Mouse (Mus musculus): ENCODE results near the gene Hist1h2ah.

The Hist1h2ah gene

GRCm38 (mm10) chr13:22039951-22040463, 4.6 kb upstream of the Hist1h2ah start:
- no peak for DNase-seq (ENCODE audit: inconsistent ontology term)

- DNase-seq (ENCODE audit: inconsistent ontology term), result no peak
Measured at GRCm38 (mm10) chr13:22039364-22039763, 4.0 kb upstream of the Hist1h2ah start.

- DNase-seq (ENCODE audit: inconsistent ontology term), result no peak
Measured at GRCm38 (mm10) chr13:22037415-22037814, 2.0 kb upstream of the Hist1h2ah start.

GRCm38 (mm10) chr13:22036986-22037385, 1.6 kb upstream of the Hist1h2ah start:
- no peak for DNase-seq (ENCODE audit: inconsistent ontology term)

GRCm38 (mm10) chr13:22036149-22036956, 985 bp upstream of the Hist1h2ah start:
- no peak for DNase-seq (ENCODE audit: inconsistent ontology term)

- no peak for DNase-seq (ENCODE audit: inconsistent ontology term)
Measured at GRCm38 (mm10) chr13:22034443-22035266, 713 bp downstream of the Hist1h2ah start.

GRCm38 (mm10) chr13:22033741-22034442, 1.5 kb downstream of the Hist1h2ah start:
- no peak for DNase-seq (ENCODE audit: inconsistent ontology term)

- no peak for DNase-seq (ENCODE audit: inconsistent ontology term)
Measured at GRCm38 (mm10) chr13:22030493-22030892, 4.9 kb downstream of the Hist1h2ah start.

GRCm38 (mm10) chr13:22029928-22030327, 5.4 kb downstream of the Hist1h2ah start:
- DNase-seq (ENCODE audit: inconsistent ontology term), result no peak

GRCm38 (mm10) chr13:22028673-22029460, 6.5 kb downstream of the Hist1h2ah start:
- peak; percentile 92 for DNase-seq (ENCODE audit: inconsistent ontology term)

GRCm38 (mm10) chr13:22026058-22027031, 9.0 kb downstream of the Hist1h2ah start:
- peak; percentile 90 for DNase-seq (ENCODE audit: inconsistent ontology term)

GRCm38 (mm10) chr13:22022241-22022640, 13.1 kb downstream of the Hist1h2ah start:
- DNase-seq (ENCODE audit: inconsistent ontology term), result peak; percentile 85

GRCm38 (mm10) chr13:22021581-22021980, 13.8 kb downstream of the Hist1h2ah start:
- peak; percentile 52 for DNase-seq (ENCODE audit: inconsistent ontology term)

GRCm38 (mm10) chr13:22020901-22021339, 14.4 kb downstream of the Hist1h2ah start:
- DNase-seq (ENCODE audit: inconsistent ontology term), result peak; percentile 75

GRCm38 (mm10) chr13:22019934-22020835, 15.2 kb downstream of the Hist1h2ah start:
- no peak for DNase-seq (ENCODE audit: inconsistent ontology term)

GRCm38 (mm10) chr13:22015479-22016450, 19.6 kb downstream of the Hist1h2ah start:
- DNase-seq (ENCODE audit: inconsistent ontology term), result peak; percentile 78

GRCm38 (mm10) chr13:22014411-22014845, 20.9 kb downstream of the Hist1h2ah start:
- no peak for DNase-seq (ENCODE audit: inconsistent ontology term)

Data from Muller cell, postnatal 12 days (primary cell).